Mouse (Mus musculus) heart, postnatal 0 days (tissue): ENCODE results near the gene Mrtfb.

ENCODE experiments used
- CTCF ChIP-seq: IDR thresholded peaks from 2 replicates; pipeline ENCODE4 v1.5.1; 2016; ENCODE audit warnings: antibody characterized with exemption, control low read depth, low read depth
- EP300 ChIP-seq: IDR thresholded peaks from 2 replicates; pipeline ENCODE4 v1.6.1; 2016; ENCODE audit warnings: antibody characterized with exemption, low read depth

- no peak for TF ChIP-seq EP300
- no peak for TF ChIP-seq CTCF
Observed at GRCm38 (mm10) chr16:13366802-13367465, 110.7 kb downstream of the Mrtfb start.
